Comparison of ENCODE assay signal across 20 mouse cellular contexts in genomic region chr2:91660981-91661380, GRCm38 (mm10). TPM values are rescaled to one million over a fixed set of nuclear protein-coding genes. Genes with fewer than 3 reads are reported as not detected.
DNase-seq lines count a peak whose midpoint lies in the region; ATAC-seq and TF ChIP-seq lines count a peak whose summit lies in the region.
"Had no signal": no experiment of that assay in that cellular context is flagged by ENCODE, and none has a peak within 500 bp of the region (broad histone marks: within the 10 kb centered on the region; RNA-seq: fewer than 3 reads in every experiment).

No protein-coding gene starts in this region.

- no peak overlapping the region for H3K9ac ChIP-seq in liver, adult 2 months (ENCODE audit: low read depth, low read length)
- no peak overlapping the region for H3K9ac ChIP-seq in liver, postnatal 0 days (replicated peaks)
- H3K9ac ChIP-seq: forebrain, embryonic 13.5 days; forebrain, postnatal 0 days; heart, embryonic 12.5 days had no signal

- no peaks in the 10 kb centered on the region for H3K27me3 ChIP-seq in liver, adult 2 months (ENCODE audit: control insufficient read depth, insufficient read depth, low read length)
- no peaks in the 10 kb centered on the region for H3K27me3 ChIP-seq in liver, postnatal 0 days (ENCODE audit: insufficient read depth, low read length)
- H3K27me3 ChIP-seq: CH12.LX; forebrain, embryonic 13.5 days; heart, embryonic 12.5 days; Patski had no signal

- no peak for TF ChIP-seq EP300 in liver, postnatal 0 days (IDR thresholded peaks at IDR 0.05; ENCODE audit: low read depth)

- no peak for TF ChIP-seq POLR2A in liver, adult 2 months (IDR thresholded peaks at IDR 0.05; ENCODE audit: extremely low read depth, insufficient read depth, low read length)

- peaks cover 29% of the 10 kb centered on the region; the same call in 1 of the 2 replicates for H3K36me3 ChIP-seq in liver, adult 2 months (ENCODE audit: control insufficient read depth, insufficient read depth, low read length)
- peaks cover 69% of the 10 kb centered on the region for H3K36me3 ChIP-seq in liver, postnatal 0 days (replicated peaks; ENCODE audit: insufficient read depth, low read length)

- 0 out of 2 replicates have a peak overlapping the region, but pooled peaks have one; percentile 25 for H3K27ac ChIP-seq in liver, adult 2 months (replicated peaks; ENCODE audit: insufficient read depth, low read depth, low read length)
- no peak overlapping the region for H3K27ac ChIP-seq in liver, postnatal 0 days (ENCODE audit: low read depth)
- H3K27ac ChIP-seq: embryonic facial prominence, embryonic 10.5 days; forebrain, embryonic 13.5 days; hindbrain, embryonic 10.5 days had no signal

- H3K4me3 ChIP-seq in liver, adult 2 months (ENCODE audit: insufficient read depth, low read depth, low read length) = no peak overlapping the region
- H3K4me3 ChIP-seq in liver, postnatal 0 days (ENCODE audit: low read depth, low read length) = no peak overlapping the region
- H3K4me3 ChIP-seq: embryonic facial prominence, embryonic 10.5 days; forebrain, embryonic 13.5 days; heart, embryonic 12.5 days; hindbrain, embryonic 10.5 days had no signal

- no peaks in the 10 kb centered on the region for H3K9me3 ChIP-seq in liver, postnatal 0 days (ENCODE audit: low read length)
- H3K9me3 ChIP-seq: embryonic facial prominence, embryonic 10.5 days; forebrain, embryonic 13.5 days; heart, embryonic 12.5 days; hindbrain, embryonic 10.5 days had no signal

- peak; percentile 59 for DNase-seq in kidney, adult 18-20 months
- DNase-seq in kidney, postnatal 4 days = no peak
- peak; percentile 78 for DNase-seq in liver, adult 2 months (ENCODE audit: extremely low read depth, low read depth, low spot score)
- DNase-seq in liver, postnatal 0 days = no peak
- DNase-seq in kidney, postnatal 36 days = peak; percentile 69 to 77
- DNase-seq in right cerebral cortex, postnatal 10 days (ENCODE audit: low spot score in 2 of 2) = no peak
- no peak for DNase-seq in right cerebral cortex, adult 18-20 months
- DNase-seq: adrenal gland, postnatal 14 days; cerebellum, adult 18-20 months; cerebellum, adult 9-11 months; forebrain, postnatal 0 days; gastrocnemius, postnatal 14 days had no signal

- no peak; the same call in 1 of the 2 replicates for TF ChIP-seq CTCF in liver, adult 2 months (IDR thresholded peaks at IDR 0.05; ENCODE audit: low read depth, low read length)
- TF ChIP-seq CTCF in liver, postnatal 0 days (IDR thresholded peaks at IDR 0.05; ENCODE audit: low read depth) = no peak

- WGBS in liver, adult 2 months = 27% methylated on average over 6 of the region's 6 CpGs
- WGBS in liver, postnatal 0 days (ENCODE audit: insufficient replicate concordance) = 68% methylated on average over 6 of the region's 6 CpGs

- ATAC-seq in liver, postnatal 0 days = no peak
- ATAC-seq: activated CD4-positive, CD25-positive, alpha-beta regulatory T cell, adult 4 months; forebrain, embryonic 13.5 days; forebrain, postnatal 0 days; Patski had no signal

- H3K4me2 ChIP-seq in liver, postnatal 0 days (ENCODE audit: low read depth, low read length) = no peak overlapping the region
- H3K4me2 ChIP-seq: forebrain, embryonic 13.5 days; heart, embryonic 12.5 days had no signal

- peaks cover 3% of the 10 kb centered on the region for H3K79me2 ChIP-seq in liver, adult 2 months (ENCODE audit: control insufficient read depth, insufficient read depth, low read length)

- H3K4me1 ChIP-seq in liver, adult 2 months (ENCODE audit: control insufficient read depth, insufficient read depth, low read length) = peaks cover 2% of the 10 kb centered on the region; the same call in 1 of the 2 replicates
- no peaks in the 10 kb centered on the region for H3K4me1 ChIP-seq in liver, postnatal 0 days (ENCODE audit: insufficient read depth)
- H3K4me1 ChIP-seq: embryonic facial prominence, embryonic 10.5 days; forebrain, embryonic 13.5 days; hindbrain, embryonic 10.5 days had no signal

RNA-seq across cellular contexts. Expression of gene Arhgap1, which starts 11.3 kb away (rescaled TPM):
- total RNA-seq in liver, adult 2 months (2014; rRNA removed) = 6.5 and 8.8 TPM in 2 replicates
- polyA plus RNA-seq in liver, adult 2 months (2012; rRNA removed) = 12.9 and 18.7 TPM in 2 replicates
- 27.3 and 28.1 TPM in 2 replicates for polyA plus RNA-seq in liver, postnatal 0 days (2015; fragmentation: Nextera tagmentation; extraction: Ambion mirVana)

RNA-seq across cellular contexts. Expression of gene Zfp408, which starts 11.4 kb away (rescaled TPM):
- 2.2 and 2.8 TPM in 2 replicates for total RNA-seq in liver, adult 2 months (2014; rRNA removed)
- polyA plus RNA-seq in liver, adult 2 months (2012; rRNA removed) = 3.8 and 6.6 TPM in 2 replicates
- polyA plus RNA-seq in liver, postnatal 0 days (2015; fragmentation: Nextera tagmentation; extraction: Ambion mirVana) = 1.8 and 2.1 TPM in 2 replicates

RNA-seq across cellular contexts. Expression of gene F2, which starts 24.8 kb away (rescaled TPM):
- total RNA-seq in liver, adult 2 months (2014; rRNA removed) = 1,668 and 1,838 TPM in 2 replicates
- polyA plus RNA-seq in liver, adult 2 months (2012; rRNA removed) = 2,018 and 2,057 TPM in 2 replicates
- polyA plus RNA-seq in liver, postnatal 0 days (2015; fragmentation: Nextera tagmentation; extraction: Ambion mirVana) = 1,300 and 1,356 TPM in 2 replicates
- total RNA-seq: forebrain, postnatal 0 days; heart, postnatal 25 days had no signal
- polyA plus RNA-seq: forebrain, postnatal 0 days; Patski had no signal

RNA-seq across cellular contexts. Expression of gene Atg13, which starts 49.4 kb away (rescaled TPM):
- total RNA-seq in liver, adult 2 months (2014; rRNA removed) = 10.3 and 14.8 TPM in 2 replicates
- 27.5 and 33.6 TPM in 2 replicates for polyA plus RNA-seq in liver, adult 2 months (2012; rRNA removed)
- 8.6 and 9.0 TPM in 2 replicates for polyA plus RNA-seq in liver, postnatal 0 days (2015; fragmentation: Nextera tagmentation; extraction: Ambion mirVana)

RNA-seq across cellular contexts. Expression of gene Harbi1, which starts 49.7 kb away (rescaled TPM):
- total RNA-seq in liver, adult 2 months (2014; rRNA removed) = 19.5 and 22.8 TPM in 2 replicates
- polyA plus RNA-seq in liver, adult 2 months (2012; rRNA removed) = 5.0 and 6.6 TPM in 2 replicates
- 7.7 and 8.0 TPM in 2 replicates for polyA plus RNA-seq in liver, postnatal 0 days (2015; fragmentation: Nextera tagmentation; extraction: Ambion mirVana)

Comparison
In these comparisons a context has a peak if more than half of its experiments do, and no peak if none do; other contexts are left out.
1. DNase-seq: peak in kidney, adult 18-20 months (single experiment), liver, adult 2 months (single experiment) and kidney, postnatal 36 days (2 of 2); none in kidney, postnatal 4 days (0 of 2), liver, postnatal 0 days (single experiment), right cerebral cortex, postnatal 10 days (0 of 2) and right cerebral cortex, adult 18-20 months (single experiment).